Mouse (Mus musculus): ENCODE results near the gene Nck1. TPM values are rescaled to one million over a fixed set of nuclear protein-coding genes. Genes with fewer than 3 reads are reported as not detected.

The Nck1 gene
- polyA plus RNA-seq, 1 experiment from 2014 or later: 61.9 TPM

DNA sequence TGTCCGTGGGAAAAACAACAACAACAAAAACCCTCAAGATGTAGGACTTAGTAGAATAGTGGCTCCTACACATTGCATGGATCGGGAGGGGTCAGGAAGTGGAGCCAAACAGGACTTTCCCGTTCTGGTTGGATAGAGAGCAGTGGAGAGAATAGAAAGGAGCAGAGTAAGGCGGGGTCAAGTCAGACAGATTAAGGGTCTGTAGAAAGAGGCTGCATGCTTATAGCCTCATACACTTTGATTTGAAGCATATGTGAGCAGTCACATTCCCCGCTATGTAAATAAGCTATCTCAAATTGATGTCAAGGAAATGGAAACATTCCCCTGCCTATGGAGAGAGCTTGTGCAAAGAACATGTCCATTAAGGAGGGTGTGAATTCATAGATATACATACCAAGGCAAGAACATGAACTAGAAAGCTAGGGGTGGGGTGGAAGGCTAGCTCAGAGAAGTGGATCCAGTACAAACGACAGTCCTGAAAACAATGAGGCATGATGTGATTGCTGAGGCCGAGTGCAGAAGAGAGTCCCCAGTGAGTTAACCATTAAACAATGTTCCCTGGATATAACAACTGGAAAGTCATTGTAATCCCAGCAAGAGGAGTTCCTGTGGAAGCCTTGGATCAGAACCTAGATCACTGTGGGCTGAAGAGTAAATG, 57.7 kb downstream of the Nck1 start:
- Histone ChIP-seq H3K9me3 (replicated peaks) (no peaks in the 10 kb centered on the region), H3K27me3 (replicated peaks) (no peaks in the 10 kb centered on the region), H3K27ac (replicated peaks) (no peak overlapping the region), H3K4me2 (no peak overlapping the region), H3K4me1 (no peaks in the 10 kb centered on the region), H3K9ac (replicated peaks) (no peak overlapping the region), H3K4me3 (replicated peaks) (no peak overlapping the region), H3K36me3 (no peaks in the 10 kb centered on the region)
- no peak for ATAC-seq (ENCODE audit: low FRiP score)
- WGBS: 65% methylated on average over 7 of the region's 7 CpGs

DNA sequence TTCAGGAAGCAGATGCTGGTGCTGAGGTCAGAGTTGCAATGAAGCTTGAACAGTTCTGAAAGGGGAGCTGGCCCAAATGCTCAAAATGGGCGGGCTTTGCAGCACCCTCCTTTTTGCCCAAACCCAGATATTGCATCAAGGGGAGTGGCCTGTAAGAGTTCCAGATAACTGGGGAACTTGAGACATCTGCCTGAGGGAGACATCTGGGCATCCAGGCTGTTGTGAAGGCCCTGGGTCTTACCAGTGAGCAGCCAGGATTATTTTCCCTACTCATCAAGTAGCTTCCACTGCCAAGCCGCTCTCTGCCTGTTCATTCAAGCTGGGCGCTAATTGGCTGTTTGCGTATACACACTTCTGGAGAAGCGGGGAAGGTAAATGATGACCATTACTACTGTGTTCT, 59.5 kb downstream of the Nck1 start, which contains the start of gene Il20rb:
Gene Il20rb, minus strand, starts transcription at position 358 of the 400 bp plus-strand sequence.
- H3K4me1 ChIP-seq: no peaks in the 10 kb centered on the region
- 79% methylated on average over 5 of the region's 5 CpGs for WGBS
- no peaks in the 10 kb centered on the region for H3K9me3 ChIP-seq (replicated peaks)
- no peaks in the 10 kb centered on the region for H3K36me3 ChIP-seq
- H3K27ac ChIP-seq (replicated peaks): no peak within 1 kb of the TSS
- no peak within 1 kb of the TSS for H3K4me3 ChIP-seq (replicated peaks)
- no peak for ATAC-seq (ENCODE audit: low FRiP score)
- no peak within 1 kb of the TSS for H3K9ac ChIP-seq (replicated peaks)
- H3K27me3 ChIP-seq (replicated peaks): no peaks in the 10 kb centered on the region
- no peak within 1 kb of the TSS for H3K4me2 ChIP-seq

DNA sequence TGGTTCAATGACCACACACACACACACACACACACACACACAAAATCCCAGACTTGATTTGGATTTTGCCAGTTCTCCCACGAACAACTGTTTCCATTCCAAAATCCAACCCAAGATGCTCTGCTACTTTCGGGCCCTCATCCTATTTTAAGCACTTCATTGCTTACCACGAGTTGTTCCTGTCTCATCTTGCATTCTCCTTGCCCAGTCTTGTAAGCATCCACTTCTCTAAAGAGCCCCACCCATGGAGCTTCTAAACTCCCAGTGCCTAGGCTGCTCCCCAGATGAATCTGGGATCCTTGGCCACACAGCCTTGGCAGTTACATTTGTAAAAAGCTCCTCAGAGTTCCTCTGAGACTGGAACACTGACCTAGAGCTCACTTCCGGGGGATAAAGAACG, 62.6 kb downstream of the Nck1 start:
- Histone ChIP-seq H3K4me3 (replicated peaks) (no peak overlapping the region), H3K4me2 (no peak overlapping the region), H3K27ac (replicated peaks) (no peak overlapping the region), H3K36me3 (no peaks in the 10 kb centered on the region), H3K27me3 (replicated peaks) (no peaks in the 10 kb centered on the region), H3K9me3 (replicated peaks) (no peaks in the 10 kb centered on the region), H3K9ac (replicated peaks) (no peak overlapping the region), H3K4me1 (no peaks in the 10 kb centered on the region)
- no peak for ATAC-seq (ENCODE audit: low FRiP score)
- 91% methylated on average over 5 of the region's 5 CpGs for WGBS

DNA sequence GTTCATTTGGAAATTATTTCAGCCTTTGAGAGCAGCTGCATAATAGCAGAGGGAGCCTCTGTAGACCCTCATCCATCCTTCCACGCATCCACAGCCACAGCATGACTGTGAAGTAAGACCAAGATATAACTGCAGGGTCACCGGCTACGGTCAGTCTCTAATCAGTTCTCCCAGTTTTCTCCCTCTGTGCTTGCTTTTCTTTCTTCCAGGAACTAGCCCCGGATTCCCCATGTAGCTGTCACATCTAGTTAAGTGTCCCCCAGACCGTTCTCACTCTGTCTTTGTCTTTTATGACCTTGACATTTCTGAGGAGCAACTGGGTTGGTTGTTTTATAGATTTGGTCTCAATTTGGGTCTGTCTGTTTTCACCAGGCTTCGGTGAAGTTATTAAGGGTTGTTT, 64.3 kb downstream of the Nck1 start:
- H3K4me3 ChIP-seq (replicated peaks): no peak overlapping the region
- 58% methylated on average over 6 of the region's 6 CpGs for WGBS
- H3K4me1 ChIP-seq: no peaks in the 10 kb centered on the region
- no peaks in the 10 kb centered on the region for H3K27me3 ChIP-seq (replicated peaks)
- no peak overlapping the region for H3K27ac ChIP-seq (replicated peaks)
- no peak overlapping the region for H3K4me2 ChIP-seq
- no peak overlapping the region for H3K9ac ChIP-seq (replicated peaks)
- ATAC-seq (ENCODE audit: low FRiP score): no peak
- no peaks in the 10 kb centered on the region for H3K36me3 ChIP-seq
- H3K9me3 ChIP-seq (replicated peaks): peaks cover 6% of the 10 kb centered on the region; the same call in 1 of the 2 replicates

DNA sequence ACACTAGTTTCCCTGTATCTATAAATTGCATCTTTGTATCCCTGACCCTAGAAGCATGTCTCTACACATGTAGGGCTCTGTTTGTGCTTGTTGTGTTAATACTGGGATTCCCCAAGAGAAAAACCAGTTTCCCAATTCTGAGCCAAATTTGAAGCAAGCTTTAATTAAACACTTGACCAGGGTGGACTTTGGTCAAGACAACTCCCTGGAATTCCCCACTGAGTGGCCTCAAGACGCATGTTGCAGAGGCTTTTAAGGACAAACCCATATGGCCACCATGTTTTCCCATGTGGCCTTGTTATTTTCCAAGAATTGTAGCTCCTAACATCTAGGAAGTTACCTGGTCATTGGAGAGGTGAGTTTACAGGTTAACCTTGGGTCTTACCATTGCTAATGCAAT, 71.9 kb downstream of the Nck1 start:
- peaks cover 3% of the 10 kb centered on the region; the same call in 1 of the 2 replicates for H3K4me1 ChIP-seq
- no peaks in the 10 kb centered on the region for H3K27me3 ChIP-seq (replicated peaks)
- H3K4me3 ChIP-seq (replicated peaks): no peak overlapping the region
- H3K4me2 ChIP-seq: no peak overlapping the region
- H3K27ac ChIP-seq (replicated peaks): no peak overlapping the region
- WGBS: 96% methylated on average over 1 of the region's 1 CpGs
- no peak overlapping the region for H3K9ac ChIP-seq (replicated peaks)
- H3K36me3 ChIP-seq: no peaks in the 10 kb centered on the region
- H3K9me3 ChIP-seq (replicated peaks): peaks cover 6% of the 10 kb centered on the region; the same call in 1 of the 2 replicates
- ATAC-seq (ENCODE audit: low FRiP score): no peak

DNA sequence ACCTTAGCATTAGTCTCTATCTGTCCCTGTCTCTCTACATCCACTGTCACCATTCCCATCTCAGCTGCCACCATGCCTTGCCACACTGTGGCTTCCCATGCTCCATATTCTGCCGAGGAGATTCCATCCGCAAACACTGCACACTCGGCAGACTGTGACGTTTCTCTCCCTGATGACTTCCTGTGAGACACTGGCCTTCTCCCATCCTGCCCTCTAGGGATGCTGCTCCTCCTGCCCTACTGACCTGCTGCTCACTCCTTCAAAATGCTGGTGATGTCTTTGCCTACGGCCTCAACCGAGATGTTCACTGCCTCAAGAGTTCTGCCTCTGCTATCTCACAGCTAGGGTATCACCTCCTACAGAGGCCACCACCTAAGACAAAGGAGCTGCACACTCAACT, 72.6 kb downstream of the Nck1 start:
- Histone ChIP-seq H3K27me3 (replicated peaks) (no peaks in the 10 kb centered on the region), H3K4me1 (peaks cover 3% of the 10 kb centered on the region; the same call in 1 of the 2 replicates), H3K36me3 (no peaks in the 10 kb centered on the region), H3K4me3 (replicated peaks) (no peak overlapping the region), H3K27ac (replicated peaks) (no peak overlapping the region), H3K9me3 (replicated peaks) (peaks cover 6% of the 10 kb centered on the region; the same call in 1 of the 2 replicates), H3K4me2 (no peak overlapping the region), H3K9ac (replicated peaks) (no peak overlapping the region)
- WGBS: 89% methylated on average over 6 of the region's 6 CpGs
- ATAC-seq (ENCODE audit: low FRiP score): no peak

DNA sequence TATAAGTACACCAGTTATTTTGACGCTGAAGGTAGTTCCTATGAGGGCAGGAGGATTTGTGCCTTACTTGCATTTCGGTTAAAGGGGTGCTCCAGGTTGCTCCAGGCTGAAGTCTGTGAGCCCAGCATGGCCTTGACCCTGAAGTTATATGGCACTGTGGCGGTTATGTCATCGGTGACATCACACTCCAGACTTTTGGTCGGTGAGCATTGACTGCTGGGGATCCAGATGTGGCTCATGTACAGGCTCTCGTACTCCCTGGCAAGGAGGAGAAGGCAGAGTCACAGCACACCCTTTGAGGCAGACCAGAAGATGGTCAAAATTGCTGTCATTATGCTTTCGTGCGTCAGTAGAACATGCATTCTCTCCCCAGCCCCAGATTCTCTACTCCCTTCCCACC, 73.0 kb downstream of the Nck1 start:
- no peak overlapping the region for H3K4me3 ChIP-seq (replicated peaks)
- no peak overlapping the region for H3K9ac ChIP-seq (replicated peaks)
- no peak for ATAC-seq (ENCODE audit: low FRiP score)
- peaks cover 3% of the 10 kb centered on the region; the same call in 1 of the 2 replicates for H3K4me1 ChIP-seq
- no peak overlapping the region for H3K27ac ChIP-seq (replicated peaks)
- H3K9me3 ChIP-seq (replicated peaks): peaks cover 6% of the 10 kb centered on the region; the same call in 1 of the 2 replicates
- no peaks in the 10 kb centered on the region for H3K27me3 ChIP-seq (replicated peaks)
- no peaks in the 10 kb centered on the region for H3K36me3 ChIP-seq
- WGBS: 96% methylated on average over 8 of the region's 8 CpGs
- H3K4me2 ChIP-seq: no peak overlapping the region

DNA sequence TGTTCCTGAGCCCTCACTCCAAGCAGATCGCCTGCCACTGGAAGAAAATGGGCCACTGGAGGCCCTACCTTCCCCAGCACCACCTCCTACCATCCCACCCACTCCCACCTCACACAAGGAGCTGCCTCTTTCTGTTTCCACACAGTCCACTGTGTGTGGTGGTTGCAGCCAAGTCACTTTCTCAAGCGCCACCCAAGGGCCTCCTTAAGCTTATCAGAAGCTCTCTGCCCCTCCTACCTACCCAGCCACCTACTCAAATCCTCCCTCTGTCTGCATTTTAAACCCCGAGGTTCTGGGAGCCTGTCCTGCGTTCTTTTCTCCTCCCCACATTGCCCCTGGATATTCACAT, 74.4 kb downstream of the Nck1 start:
- Histone ChIP-seq H3K9me3 (replicated peaks) (no peaks in the 10 kb centered on the region), H3K4me3 (replicated peaks) (no peak overlapping the region), H3K4me1 (peaks cover 3% of the 10 kb centered on the region; the same call in 1 of the 2 replicates), H3K27me3 (replicated peaks) (no peaks in the 10 kb centered on the region), H3K36me3 (no peaks in the 10 kb centered on the region), H3K27ac (replicated peaks) (no peak overlapping the region), H3K4me2 (no peak overlapping the region), H3K9ac (replicated peaks) (no peak overlapping the region)
- no peak for ATAC-seq (ENCODE audit: low FRiP score)
- 77% methylated on average over 4 of the region's 4 CpGs for WGBS

DNA sequence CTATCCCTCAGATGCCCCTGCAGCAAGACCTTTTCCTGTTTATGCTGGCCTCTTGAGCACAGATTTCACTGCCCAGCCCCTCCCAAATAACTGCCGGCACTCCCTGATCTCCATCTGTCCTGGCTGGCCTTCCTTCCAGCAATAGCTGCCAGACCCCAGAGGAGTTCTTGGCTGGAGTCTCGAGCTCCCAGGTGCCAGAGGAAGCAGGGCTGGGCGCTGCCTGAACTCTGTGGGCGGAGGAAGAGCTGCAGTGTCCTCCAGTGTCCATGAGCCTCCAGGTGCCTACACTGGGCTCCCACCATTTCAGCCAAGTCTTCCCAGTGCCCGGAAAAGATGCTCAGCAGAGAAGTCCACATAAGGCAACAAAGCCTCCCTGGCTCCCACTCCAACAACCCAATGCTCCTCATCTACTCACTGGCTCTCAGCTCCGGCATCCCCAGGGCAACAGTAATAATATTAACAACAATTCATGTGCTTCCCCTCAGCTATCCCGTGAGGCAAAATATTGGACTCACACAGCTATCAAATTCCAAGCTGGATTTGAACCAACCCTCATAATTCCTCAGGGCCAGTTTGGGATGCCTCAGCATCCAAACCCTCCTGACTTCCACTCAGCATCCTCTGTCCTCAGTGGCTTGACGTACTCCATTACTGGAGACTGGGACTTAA, 74.9 kb downstream of the Nck1 start:
- Histone ChIP-seq H3K4me1 (peaks cover 3% of the 10 kb centered on the region; the same call in 1 of the 2 replicates), H3K9ac (replicated peaks) (no peak overlapping the region), H3K9me3 (replicated peaks) (no peaks in the 10 kb centered on the region), H3K36me3 (no peaks in the 10 kb centered on the region), H3K4me3 (replicated peaks) (no peak overlapping the region), H3K4me2 (no peak overlapping the region), H3K27me3 (replicated peaks) (no peaks in the 10 kb centered on the region), H3K27ac (replicated peaks) (no peak overlapping the region)
- 71% methylated on average over 8 of the region's 8 CpGs for WGBS
- ATAC-seq (ENCODE audit: low FRiP score): no peak

DNA sequence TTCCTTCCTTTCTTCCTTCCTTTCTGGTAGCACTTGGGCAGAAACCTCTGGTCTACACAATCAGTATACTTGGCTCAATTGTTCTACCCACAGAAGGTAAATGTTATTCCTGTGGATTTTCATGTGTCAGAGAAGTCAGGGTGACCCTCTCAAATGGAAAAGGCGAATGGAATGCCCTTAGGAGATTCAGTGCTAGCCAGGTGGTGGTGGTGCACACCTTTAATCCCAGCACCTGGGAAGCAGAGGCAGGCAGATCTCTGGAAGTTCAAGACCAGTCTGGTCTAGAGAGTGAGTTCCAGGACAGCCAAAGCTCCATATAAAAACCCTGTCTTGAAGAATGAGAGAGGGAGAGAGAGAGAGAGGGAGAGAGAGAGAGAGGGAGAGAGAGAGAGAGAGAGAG, 75.7 kb downstream of the Nck1 start:
- Histone ChIP-seq H3K4me2 (no peak overlapping the region), H3K4me3 (replicated peaks) (no peak overlapping the region), H3K4me1 (peaks cover 3% of the 10 kb centered on the region; the same call in 1 of the 2 replicates), H3K9me3 (replicated peaks) (no peaks in the 10 kb centered on the region), H3K27ac (replicated peaks) (no peak overlapping the region), H3K27me3 (replicated peaks) (no peaks in the 10 kb centered on the region), H3K36me3 (no peaks in the 10 kb centered on the region), H3K9ac (replicated peaks) (no peak overlapping the region)
- 59% methylated on average over 1 of the region's 1 CpGs for WGBS
- ATAC-seq (ENCODE audit: low FRiP score): no peak

DNA sequence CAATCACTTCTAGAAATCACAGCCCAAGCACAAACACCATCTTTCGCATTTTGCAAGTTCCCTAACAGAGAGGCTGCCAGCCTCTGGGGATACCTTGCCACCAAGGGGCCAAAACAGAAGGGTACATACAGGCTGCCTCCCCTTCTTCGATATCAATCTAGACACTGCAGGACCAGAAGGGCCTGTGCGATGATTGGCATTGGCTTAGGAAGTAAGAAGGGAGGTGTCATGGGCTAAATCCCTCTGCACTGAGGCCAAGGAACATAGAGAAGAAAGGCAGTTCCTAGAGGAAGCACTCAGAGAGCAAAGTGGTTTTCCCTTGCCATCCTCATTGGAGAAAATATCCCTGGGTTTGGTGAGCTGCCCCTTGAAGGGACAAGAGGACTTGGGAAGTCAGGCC, 76.3 kb downstream of the Nck1 start:
- H3K36me3 ChIP-seq: no peaks in the 10 kb centered on the region
- WGBS: 95% methylated on average over 3 of the region's 3 CpGs
- peaks cover 3% of the 10 kb centered on the region; the same call in 1 of the 2 replicates for H3K4me1 ChIP-seq
- no peak overlapping the region for H3K9ac ChIP-seq (replicated peaks)
- no peak overlapping the region for H3K4me3 ChIP-seq (replicated peaks)
- no peak overlapping the region for H3K4me2 ChIP-seq
- H3K27ac ChIP-seq (replicated peaks): no peak overlapping the region
- ATAC-seq (ENCODE audit: low FRiP score): no peak
- H3K27me3 ChIP-seq (replicated peaks): no peaks in the 10 kb centered on the region
- H3K9me3 ChIP-seq (replicated peaks): no peaks in the 10 kb centered on the region

DNA sequence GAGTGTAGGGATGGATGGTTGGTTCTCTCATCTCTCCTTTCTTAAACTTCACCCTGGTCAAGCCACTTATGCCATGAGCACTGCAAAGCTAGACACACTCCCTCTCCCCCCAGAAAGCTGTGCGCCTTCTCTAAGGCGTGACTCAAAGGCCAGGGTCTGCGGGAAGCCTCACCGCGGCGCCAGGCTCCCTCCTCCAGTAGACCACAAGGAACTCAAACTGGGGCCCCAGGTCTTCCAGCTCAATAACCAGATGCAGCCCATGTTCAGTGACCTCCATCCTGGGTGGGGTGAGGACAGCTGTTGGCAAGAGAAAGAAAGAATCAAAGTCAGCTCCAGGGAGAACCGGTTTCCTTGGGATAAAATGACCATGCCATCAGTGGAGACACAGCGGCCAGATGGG, 77.8 kb downstream of the Nck1 start:
- Histone ChIP-seq H3K9me3 (replicated peaks) (no peaks in the 10 kb centered on the region), H3K27me3 (replicated peaks) (no peaks in the 10 kb centered on the region), H3K4me2 (no peak overlapping the region), H3K9ac (replicated peaks) (no peak overlapping the region), H3K4me1 (peaks cover 3% of the 10 kb centered on the region; the same call in 1 of the 2 replicates), H3K36me3 (no peaks in the 10 kb centered on the region), H3K27ac (replicated peaks) (no peak overlapping the region), H3K4me3 (replicated peaks) (no peak overlapping the region)
- 90% methylated on average over 8 of the region's 8 CpGs for WGBS
- no peak for ATAC-seq (ENCODE audit: low FRiP score)
